Mouse (Mus musculus) myocyte (in vitro differentiated cells): ENCODE data around the gene Spire2. TPM values are rescaled to one million over a fixed set of nuclear protein-coding genes. Genes with fewer than 3 reads are reported as not detected.
"Not testable (repeated sequence)": the region's sequence is repeated elsewhere in the genome, so short reads cannot be mapped to it uniquely, and the experiment has no call there.

ENCODE experiments used
- H3K27me3 ChIP-seq: one replicate; pipeline ENCODE4 v1.6.1; 2011; ENCODE audit not compliant: control insufficient read depth, insufficient read depth, insufficient read length
- H3K36me3 ChIP-seq: one replicate; pipeline ENCODE4 v1.6.1; 2011; ENCODE audit not compliant: control insufficient read depth, insufficient read depth
- H3K4me2 ChIP-seq: one replicate; pipeline ENCODE4 v1.6.1; 2011; ENCODE audit warnings: low read depth, control low read depth
- H3K4me3 ChIP-seq: one replicate; pipeline ENCODE4 v1.5.1; 2011; ENCODE audit warnings: mild to moderate bottlenecking, control low read depth, moderate library complexity
- H3K79me2 ChIP-seq: one replicate; pipeline ENCODE4 v1.6.1; 2011; ENCODE audit not compliant: control insufficient read depth, insufficient read depth
- H3ac ChIP-seq: one replicate; pipeline ENCODE4 v1.6.1; 2011; ENCODE audit not compliant: control insufficient read depth, insufficient read length
- CEBPB ChIP-seq: IDR thresholded peaks from 2 replicates; pipeline ENCODE4 v1.6.1; 2011; ENCODE audit warnings: mild to moderate bottlenecking, moderate library complexity; ENCODE audit not compliant: poor library complexity, insufficient read depth, severe bottlenecking
- E2F4 ChIP-seq: IDR thresholded peaks from one replicate; pipeline ENCODE4 v1.6.1; 2011; ENCODE audit warnings: mild to moderate bottlenecking, control low read depth, moderate library complexity; ENCODE audit not compliant: insufficient read depth
- MAX ChIP-seq: IDR thresholded peaks from one replicate; pipeline ENCODE4 v1.6.1; 2011; ENCODE audit warnings: low read depth, mild to moderate bottlenecking, control low read depth
- MYOD1 ChIP-seq, 3 experiments: IDR thresholded peaks; one replicate each; pipeline ENCODE4 v1.6.1; 2011; ENCODE audit warnings: control low read depth in 2 of 3, low read depth in 2 of 3, mild to moderate bottlenecking in 2 of 3, moderate library complexity in 1 of 3; ENCODE audit not compliant: insufficient read length in 2 of 3, control insufficient read depth in 1 of 3
- MYOG ChIP-seq, 3 experiments: IDR thresholded peaks; one replicate each; pipeline ENCODE4 v1.6.1; 2011; ENCODE audit warnings: control low read depth in 2 of 3, low read depth in 2 of 3, mild to moderate bottlenecking in 2 of 3; ENCODE audit not compliant: insufficient read length in 2 of 3, control insufficient read depth in 1 of 3, insufficient read depth in 1 of 3
- POLR2A ChIP-seq: IDR thresholded peaks from one replicate; pipeline ENCODE4 v1.6.1; 2011; ENCODE audit warnings: low read depth, mild to moderate bottlenecking, control low read depth, moderate library complexity; ENCODE audit not compliant: insufficient read length
- POLR2AphosphoS2 ChIP-seq: IDR thresholded peaks from one replicate; pipeline ENCODE4 v1.6.1; 2011; ENCODE audit warnings: low read depth, control low read depth; ENCODE audit not compliant: insufficient read length
- REST ChIP-seq: IDR thresholded peaks from one replicate; pipeline ENCODE4 v1.6.1; 2011; ENCODE audit warnings: mild to moderate bottlenecking, control low read depth, moderate library complexity; ENCODE audit not compliant: insufficient read depth, insufficient read length
- SRF ChIP-seq: IDR thresholded peaks from one replicate; pipeline ENCODE4 v1.6.1; 2011; ENCODE audit warnings: low read depth; ENCODE audit not compliant: control insufficient read depth, insufficient read length
- TCF12 ChIP-seq: IDR thresholded peaks from one replicate; pipeline ENCODE4 v1.6.1; 2011; ENCODE audit warnings: mild to moderate bottlenecking, control low read depth; ENCODE audit not compliant: poor library complexity, insufficient read depth, severe bottlenecking
- TCF3 ChIP-seq: IDR thresholded peaks from one replicate; pipeline ENCODE4 v1.6.1; 2011; ENCODE audit warnings: low read depth, control low read depth; ENCODE audit not compliant: insufficient read length
- USF1 ChIP-seq: IDR thresholded peaks from one replicate; pipeline ENCODE4 v1.6.1; 2011; ENCODE audit warnings: low read depth, mild to moderate bottlenecking, control low read depth, moderate library complexity
- polyA plus RNA-seq: library from polyadenylated mRNA; unstranded; fragments of >200 nt; fragmentation: generic; extraction: Trizol; gene quantifications from one replicate; pipeline ENCODE4 v1.2.1, GENCODE M21; 2012; ENCODE audit warnings: missing spikeins

Gene Spire2
- polyA plus RNA-seq, 1 experiment = 6.8 TPM

DNA sequence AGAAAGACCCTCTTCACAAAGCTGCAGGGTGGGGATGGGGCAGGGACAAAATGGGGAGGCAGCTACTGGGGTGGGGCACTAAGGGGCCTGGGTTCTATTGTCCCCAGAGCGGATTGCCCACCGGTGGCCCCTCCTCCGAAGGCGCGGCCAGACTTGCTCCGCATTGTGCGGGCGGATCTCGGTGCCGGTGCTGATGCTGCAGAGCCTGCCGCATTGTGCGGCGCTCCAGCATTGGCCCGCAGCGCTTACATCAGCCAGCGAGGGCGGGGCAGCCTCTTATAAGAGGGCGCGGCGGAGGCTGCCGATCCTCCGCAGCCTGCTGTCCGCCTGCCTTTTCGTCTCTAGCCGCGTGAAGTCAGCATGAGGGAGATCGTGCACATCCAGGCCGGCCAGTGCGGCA lies 78.7 kb downstream of the Spire2 start, which contains the start of gene Tubb3:
Tubb3 (plus strand) TSS at position 179 of the 400 bp plus-strand sequence.
- peak within 1 kb of the TSS; percentile 79 for H3K4me2 ChIP-seq
- H3K36me3 ChIP-seq = no peaks in the 10 kb centered on the region
- H3ac ChIP-seq = peak within 1 kb of the TSS; percentile 35
- H3K4me3 ChIP-seq = peak within 1 kb of the TSS; percentile 40
- no peaks in the 10 kb centered on the region for H3K27me3 ChIP-seq
- peak; percentile 92 for TF ChIP-seq POLR2AphosphoS2
- TF ChIP-seq POLR2A = peak; percentile 91
- TF ChIP-seq USF1 = no peak
- no peak for TF ChIP-seq REST
- TF ChIP-seq TCF3 = no peak
- TF ChIP-seq E2F4 = no peak
- TF ChIP-seq MYOD1 (IDR thresholded peaks at IDR 0.05; ENCODE audit: control insufficient read depth in 1 of 3, insufficient read length in 2 of 3, low read depth in 2 of 3) = peak in 1 of 3 experiments; percentile 25
- TF ChIP-seq TCF12 = no peak
- no peak for TF ChIP-seq MYOG (IDR thresholded peaks at IDR 0.05; ENCODE audit: control insufficient read depth in 1 of 3, insufficient read depth in 1 of 3, insufficient read length in 2 of 3, low read depth in 2 of 3)
- no peak for TF ChIP-seq MAX
- TF ChIP-seq CEBPB = no peak
- TF ChIP-seq SRF = no peak
- peaks cover 9% of the 10 kb centered on the region for H3K79me2 ChIP-seq

DNA sequence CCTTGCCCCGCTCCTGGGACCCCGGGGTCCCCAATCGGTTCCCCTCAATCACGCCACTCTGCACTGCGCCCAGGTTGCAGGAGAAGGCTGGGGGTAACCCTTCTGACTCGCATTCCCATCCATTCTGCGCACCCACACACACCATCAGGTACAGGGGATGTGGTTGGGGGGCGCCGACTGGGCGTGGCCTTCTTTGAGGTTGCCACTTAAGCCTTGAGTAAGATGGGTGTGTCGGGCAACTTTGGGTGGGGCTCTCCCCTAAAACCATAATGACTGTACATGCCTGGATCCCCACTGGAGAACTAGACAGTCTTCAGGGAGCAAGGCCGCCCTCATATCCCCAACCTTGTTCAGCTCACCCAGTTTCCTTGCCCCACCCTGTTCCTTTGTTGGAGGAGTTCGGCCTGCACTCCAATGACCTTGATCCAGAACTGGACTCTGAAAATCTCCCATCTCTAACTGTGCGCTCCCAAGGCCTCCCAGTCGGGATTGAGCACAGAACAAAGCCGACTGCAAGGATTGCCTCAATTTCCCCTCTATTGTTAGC lies 79.3 kb downstream of the Spire2 start:
- Histone ChIP-seq H3K36me3 (no peaks in the 10 kb centered on the region), H3ac (peak overlapping the region; percentile 35), H3K4me2 (peak overlapping the region; percentile 79), H3K79me2 (peaks cover 9% of the 10 kb centered on the region), H3K4me3 (peak overlapping the region; percentile 40), H3K27me3 (no peaks in the 10 kb centered on the region)
- TF ChIP-seq MYOG (IDR thresholded peaks at IDR 0.05; ENCODE audit: control insufficient read depth in 1 of 3, insufficient read depth in 1 of 3, insufficient read length in 2 of 3, low read depth in 2 of 3) (no peak), USF1 (no peak), MYOD1 (IDR thresholded peaks at IDR 0.05; ENCODE audit: control insufficient read depth in 1 of 3, insufficient read length in 2 of 3, low read depth in 2 of 3) (no peak), E2F4 (no peak), CEBPB (no peak), TCF12 (no peak), POLR2A (no peak), TCF3 (no peak), MAX (no peak), REST (no peak), SRF (no peak), POLR2AphosphoS2 (no peak)

DNA sequence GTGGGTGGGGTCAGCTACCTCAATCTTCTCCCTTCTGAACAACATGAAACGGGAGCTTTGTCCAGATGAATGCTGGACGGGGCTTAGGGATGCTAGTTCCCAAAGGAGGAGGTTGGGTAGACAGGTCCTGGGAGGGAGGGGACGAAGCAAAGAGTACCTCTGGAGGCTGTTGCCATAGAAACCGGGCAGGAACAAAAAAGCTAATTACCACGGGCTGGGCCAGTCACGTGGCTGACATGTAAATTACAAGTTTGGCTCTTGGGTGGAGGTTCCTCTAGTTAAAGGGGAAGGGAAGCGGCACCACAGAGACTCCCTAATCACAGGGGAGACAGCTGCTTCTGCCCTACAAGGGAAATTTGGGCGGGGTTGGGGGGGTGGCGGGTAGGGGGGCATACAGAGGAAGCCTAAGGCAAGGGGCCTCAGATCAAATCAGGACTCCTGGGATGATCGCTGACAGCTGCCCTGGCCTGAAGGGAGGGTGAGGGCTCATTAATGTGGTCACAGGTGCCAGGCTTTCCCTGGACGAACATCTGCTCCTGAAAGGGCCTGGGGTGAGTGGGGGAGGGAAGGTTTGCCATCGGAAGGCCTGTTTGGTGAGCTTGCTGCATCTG lies 80.2 kb downstream of the Spire2 start:
- Histone ChIP-seq H3K36me3 (no peaks in the 10 kb centered on the region), H3K4me3 (peak overlapping the region; percentile 40), H3K4me2 (peak overlapping the region; percentile 79), H3K27me3 (no peaks in the 10 kb centered on the region), H3ac (no peak overlapping the region), H3K79me2 (peaks cover 9% of the 10 kb centered on the region)
- TF ChIP-seq POLR2AphosphoS2 (no peak), E2F4 (no peak), USF1 (peak; percentile 76), REST (no peak), SRF (no peak), POLR2A (no peak), CEBPB (no peak), MYOD1 (IDR thresholded peaks at IDR 0.05; ENCODE audit: control insufficient read depth in 1 of 3, insufficient read length in 2 of 3, low read depth in 2 of 3) (peak in 2 of 3 experiments; percentile 89), TCF3 (peak; percentile 50), MYOG (IDR thresholded peaks at IDR 0.05; ENCODE audit: control insufficient read depth in 1 of 3, insufficient read depth in 1 of 3, insufficient read length in 2 of 3, low read depth in 2 of 3) (peak in 2 of 3 experiments; percentile 84 to 95), TCF12 (peak; percentile 49), MAX (no peak)

- no peaks in the 10 kb centered on the region for H3K27me3 ChIP-seq
- peak overlapping the region; percentile 46 for H3K4me2 ChIP-seq
- H3K79me2 ChIP-seq = peaks cover 9% of the 10 kb centered on the region
- H3ac ChIP-seq = no peak overlapping the region
- H3K4me3 ChIP-seq = no peak overlapping the region
- H3K36me3 ChIP-seq = peaks cover 4% of the 10 kb centered on the region
- TF ChIP-seq REST = peak; percentile 81
- TF ChIP-seq MYOD1 (IDR thresholded peaks at IDR 0.05; ENCODE audit: control insufficient read depth in 1 of 3, insufficient read length in 2 of 3, low read depth in 2 of 3) = no peak
These were observed 81.7 kb downstream of the Spire2 start for GRCm38 (mm10) chr8:123414255-123414654.

- not testable (repeated sequence) for H3ac ChIP-seq, H3K79me2 ChIP-seq, H3K4me2 ChIP-seq, H3K4me3 ChIP-seq, H3K27me3 ChIP-seq
- H3K36me3 ChIP-seq = peaks cover 11% of the 10 kb centered on the region
These were observed 82.6 kb downstream of the Spire2 start for GRCm38 (mm10) chr8:123414997-123415696.
